Mouse (Mus musculus) intestine, embryonic 14.5 days (tissue): ENCODE data around the gene Pah. TPM values are rescaled to one million over a fixed set of nuclear protein-coding genes. Genes with fewer than 3 reads are reported as not detected.

Experiments
- ATAC-seq: fragments of 200-750 bp; cut with Nextera tagmentation; replicated peaks from 2 replicates; pipeline ENCODE4 v1.8.0; 2017; ENCODE audit warnings: low read depth, moderate number of reproducible peaks, moderate TSS enrichment, moderate library complexity; ENCODE audit not compliant: low FRiP score, low TSS enrichment
- DNase-seq: peaks from one replicate; pipeline ENCODE4 v3.0.0-alpha.2; 2018; ENCODE audit warnings: low spot score
- H3K27ac ChIP-seq: fragments of 300-500 bp; sonication (generic); 2 replicates; pipeline ENCODE4 v1.5.1; 2014; ENCODE audit warnings: low read depth, mild to moderate bottlenecking, control low read depth
- H3K27me3 ChIP-seq: fragments of 300-500 bp; sonication (generic); replicated peaks from 2 replicates; pipeline ENCODE4 v1.6.1; 2014; ENCODE audit warnings: low read length, control low read depth; ENCODE audit not compliant: control insufficient read depth, insufficient read depth
- H3K36me3 ChIP-seq: fragments of 300-500 bp; sonication (generic); 2 replicates; pipeline ENCODE4 v1.6.1; 2014; ENCODE audit warnings: low read length, control low read depth; ENCODE audit not compliant: control insufficient read depth, insufficient read depth
- H3K4me1 ChIP-seq: fragments of 300-500 bp; sonication (generic); replicated peaks from 2 replicates; pipeline ENCODE4 v1.6.1; 2014; ENCODE audit warnings: low read length, control low read depth, mixed read lengths; ENCODE audit not compliant: control insufficient read depth, insufficient read depth
- H3K4me2 ChIP-seq: fragments of 300-500 bp; sonication (generic); 2 replicates; pipeline ENCODE4 v1.6.1; 2014; ENCODE audit warnings: low read length
- H3K4me3 ChIP-seq: fragments of 300-500 bp; sonication (generic); 2 replicates; pipeline ENCODE4 v1.5.1; 2014; ENCODE audit warnings: low read depth, low read length, control low read depth, mixed read lengths
- H3K9ac ChIP-seq: fragments of 300-500 bp; sonication (generic); 2 replicates; pipeline ENCODE4 v1.6.1; 2014; ENCODE audit warnings: mild to moderate bottlenecking, low read length
- H3K9me3 ChIP-seq: fragments of 300-500 bp; sonication (generic); 2 replicates; pipeline ENCODE4 v1.6.1; 2016; ENCODE audit warnings: low read length, control low read depth; ENCODE audit not compliant: control insufficient read depth
- WGBS: fragments of 180-500 bp; shearing (Covaris S2); extraction: QIAGEN DNeasy Blood & Tissue Kit; methylation state at CpG from one replicate; pipeline ENCODE4 v1.1.7; 2014; 5-methylcytosine and 5-hydroxymethylcytosine counted together
- polyA plus RNA-seq: library from polyadenylated mRNA; unstranded; fragments of >200 nt; fragmentation: Nextera tagmentation; extraction: Ambion mirVana; gene quantifications from 2 replicates; pipeline ENCODE4 v1.2.1, GENCODE M21; 2014

The Pah gene
- polyA plus RNA-seq, 1 experiment from 2014 or later: 0.87 TPM

DNA sequence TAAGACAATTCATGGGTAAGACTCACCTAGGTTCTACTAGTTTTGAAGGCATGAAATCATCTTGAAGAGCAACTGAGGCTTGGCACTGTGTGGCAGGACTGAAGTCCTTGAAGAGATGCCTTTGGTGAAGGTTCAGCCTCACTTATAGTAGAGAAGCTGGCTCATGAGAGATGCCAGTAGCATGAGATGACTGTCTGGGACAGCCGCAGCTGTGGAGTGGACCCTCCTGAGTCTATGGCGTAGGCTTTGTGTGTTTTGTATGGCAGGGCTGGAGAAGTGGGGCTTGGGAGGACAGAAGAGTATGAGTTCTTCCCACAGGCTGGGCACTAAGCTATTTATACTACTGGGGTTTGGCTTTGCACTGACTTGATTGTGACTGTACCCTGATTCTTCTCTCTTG is 24.5 kb upstream of the Pah start:
- 92% methylated on average over 2 of the region's 2 CpGs for WGBS
- peaks cover 4% of the 10 kb centered on the region; the same call in 1 of the 2 replicates for H3K9me3 ChIP-seq
- no peak overlapping the region for H3K4me3 ChIP-seq
- H3K27me3 ChIP-seq: peaks cover 92% of the 10 kb centered on the region
- H3K27ac ChIP-seq: no peak overlapping the region
- ATAC-seq: no peak
- no peak overlapping the region for H3K9ac ChIP-seq
- no peak overlapping the region for H3K4me2 ChIP-seq
- H3K4me1 ChIP-seq: peaks cover 9% of the 10 kb centered on the region; the same call in 1 of the 2 replicates
- no peaks in the 10 kb centered on the region for H3K36me3 ChIP-seq
- no peak for DNase-seq

DNA sequence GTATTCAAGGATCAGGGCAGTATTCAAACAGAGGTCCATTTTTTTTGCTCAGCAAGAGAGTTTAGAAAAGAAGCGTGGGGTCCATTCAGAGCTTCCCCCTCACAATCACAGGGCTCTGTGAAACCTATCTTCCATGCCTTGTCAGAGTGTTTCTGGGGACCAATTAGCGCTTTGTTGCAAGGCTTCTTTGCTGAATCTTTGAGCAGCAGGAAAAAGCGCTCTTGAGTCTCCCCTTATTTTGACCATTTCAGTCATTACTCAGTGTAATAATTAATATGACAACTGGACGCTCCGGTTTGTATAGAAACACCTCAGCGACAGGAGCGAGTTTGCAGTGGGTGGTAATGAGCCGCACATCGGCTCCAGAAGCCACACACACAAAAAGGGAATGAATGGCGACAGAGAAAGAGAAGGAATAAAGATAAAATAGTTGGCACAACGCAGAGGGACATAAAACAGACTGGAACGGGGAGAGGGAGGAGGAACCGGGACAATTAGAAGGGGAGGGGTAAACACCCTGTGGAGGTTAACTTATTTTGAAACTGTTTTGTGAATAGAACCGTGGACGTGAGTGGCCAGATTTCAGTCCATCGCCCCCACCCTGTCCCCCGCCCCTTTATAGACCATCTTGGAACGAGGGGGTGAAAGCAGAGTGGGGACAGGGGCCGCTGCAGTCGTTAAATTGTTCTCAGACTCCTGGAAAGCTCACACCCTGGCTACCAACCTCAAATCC is 20.5 kb upstream of the Pah start:
- DNase-seq (no peak), ATAC-seq (no peak)
- H3K4me1 ChIP-seq: no peaks in the 10 kb centered on the region
- peaks cover 71% of the 10 kb centered on the region for H3K27me3 ChIP-seq
- no peak overlapping the region for H3K4me3 ChIP-seq
- no peak overlapping the region for H3K27ac ChIP-seq
- 20% methylated on average over 20 of the region's 20 CpGs for WGBS
- no peak overlapping the region for H3K4me2 ChIP-seq
- no peak overlapping the region for H3K9ac ChIP-seq
- no peaks in the 10 kb centered on the region for H3K36me3 ChIP-seq
- peaks cover 1% of the 10 kb centered on the region; the same call in 1 of the 2 replicates for H3K9me3 ChIP-seq

GRCm38 (mm10) chr10:87501659-87502042 is 19.9 kb upstream of the Pah start:
- Histone ChIP-seq H3K27me3 (peaks cover 67% of the 10 kb centered on the region), H3K9me3 (no peaks in the 10 kb centered on the region), H3K27ac (no peak overlapping the region), H3K4me3 (no peak overlapping the region), H3K4me1 (no peaks in the 10 kb centered on the region), H3K4me2 (no peak overlapping the region), H3K36me3 (no peaks in the 10 kb centered on the region), H3K9ac (no peak overlapping the region)
- 9% methylated on average over 7 of the region's 7 CpGs for WGBS
- no peak for DNase-seq
- ATAC-seq: no peak

- Histone ChIP-seq H3K36me3 (no peaks in the 10 kb centered on the region), H3K4me3 (no peak overlapping the region), H3K4me2 (no peak overlapping the region), H3K27ac (no peak overlapping the region), H3K9ac (no peak overlapping the region), H3K27me3 (peaks cover 61% of the 10 kb centered on the region), H3K9me3 (no peaks in the 10 kb centered on the region), H3K4me1 (no peaks in the 10 kb centered on the region)
- ATAC-seq (no peak), DNase-seq (no peak)
- WGBS: 28% methylated on average over 5 of the region's 5 CpGs
Measured at GRCm38 (mm10) chr10:87502283-87502682, 19.3 kb upstream of the Pah start.

DNA sequence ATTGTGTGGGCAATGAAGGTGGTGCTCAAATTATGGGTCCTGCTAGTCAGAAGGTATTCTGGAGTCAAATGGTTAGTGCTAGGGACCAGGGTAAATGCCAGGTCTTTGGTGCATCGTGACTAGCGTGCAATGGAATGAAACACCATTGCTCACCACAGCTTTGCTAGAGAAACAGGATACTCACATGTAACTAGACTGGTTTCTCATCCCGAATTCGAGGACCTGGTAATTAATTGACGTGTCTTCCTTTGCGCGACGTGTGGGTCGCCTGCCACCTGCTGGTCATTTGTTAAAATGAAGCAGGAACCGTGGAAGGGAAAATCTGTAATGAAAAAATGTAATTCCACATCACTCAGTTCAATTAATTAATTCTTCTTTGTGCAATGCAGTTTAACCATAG is 17.6 kb upstream of the Pah start:
- Histone ChIP-seq H3K27me3 (peaks cover 45% of the 10 kb centered on the region), H3K4me2 (no peak overlapping the region), H3K27ac (no peak overlapping the region), H3K4me1 (no peaks in the 10 kb centered on the region), H3K36me3 (no peaks in the 10 kb centered on the region), H3K9ac (no peak overlapping the region), H3K9me3 (no peaks in the 10 kb centered on the region), H3K4me3 (no peak overlapping the region)
- ATAC-seq: no peak
- peak; percentile 70 for DNase-seq
- 1% methylated on average over 10 of the region's 10 CpGs for WGBS

DNA sequence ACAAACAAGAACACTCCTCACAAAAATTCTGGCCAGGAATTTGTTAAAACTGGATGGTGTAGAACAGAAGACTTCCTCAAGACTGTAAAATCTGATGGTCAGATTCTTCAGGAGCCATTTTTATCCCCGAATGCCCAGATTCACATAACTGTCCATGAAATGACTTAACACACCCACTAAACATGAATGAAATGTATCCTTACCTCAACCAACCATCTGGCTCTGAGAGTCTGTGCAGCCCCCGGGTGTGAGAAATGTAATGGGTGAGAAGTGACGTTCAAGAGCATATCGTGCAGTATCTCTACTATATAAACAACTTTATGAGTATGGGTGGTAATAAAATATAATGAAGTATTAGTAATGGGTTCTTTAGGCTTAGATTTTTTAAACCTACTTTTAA is 13.0 kb upstream of the Pah start:
- DNase-seq: no peak
- Histone ChIP-seq H3K9me3 (no peaks in the 10 kb centered on the region), H3K36me3 (no peaks in the 10 kb centered on the region), H3K9ac (no peak overlapping the region), H3K4me3 (no peak overlapping the region), H3K4me2 (no peak overlapping the region), H3K27me3 (peaks cover 4% of the 10 kb centered on the region), H3K4me1 (no peaks in the 10 kb centered on the region), H3K27ac (no peak overlapping the region)
- 69% methylated on average over 4 of the region's 4 CpGs for WGBS
- ATAC-seq: no peak

- Histone ChIP-seq H3K9me3 (no peaks in the 10 kb centered on the region), H3K4me1 (no peaks in the 10 kb centered on the region), H3K4me2 (no peak overlapping the region), H3K27me3 (no peaks in the 10 kb centered on the region), H3K9ac (no peak overlapping the region), H3K36me3 (no peaks in the 10 kb centered on the region), H3K27ac (no peak overlapping the region), H3K4me3 (no peak overlapping the region)
- ATAC-seq (no peak), DNase-seq (no peak)
Measured at GRCm38 (mm10) chr10:87513052-87513451, 8.5 kb upstream of the Pah start.

DNA sequence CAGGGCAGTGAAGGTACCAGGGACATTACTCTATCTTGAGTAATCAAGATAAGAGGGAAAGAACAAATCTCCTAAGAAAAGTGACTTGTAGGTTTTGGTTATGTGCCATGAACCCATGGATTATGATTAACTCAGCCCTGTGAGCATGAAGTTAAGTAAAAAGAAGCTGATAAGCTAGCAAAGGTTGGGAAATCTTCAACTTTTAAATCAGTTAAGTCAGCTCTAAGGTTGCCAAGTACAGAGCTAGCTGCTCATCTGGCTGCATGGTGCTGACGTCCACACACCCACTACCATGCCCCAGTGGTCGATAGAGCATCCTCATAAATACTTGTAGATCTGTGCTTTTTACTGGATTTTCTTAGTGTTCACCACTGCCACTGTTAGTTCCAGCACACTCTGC is 3.0 kb upstream of the Pah start:
- Histone ChIP-seq H3K27ac (no peak overlapping the region), H3K4me2 (no peak overlapping the region), H3K4me1 (no peaks in the 10 kb centered on the region), H3K36me3 (no peaks in the 10 kb centered on the region), H3K9me3 (no peaks in the 10 kb centered on the region), H3K9ac (no peak overlapping the region), H3K4me3 (no peak overlapping the region), H3K27me3 (no peaks in the 10 kb centered on the region)
- WGBS: 60% methylated on average over 2 of the region's 2 CpGs
- ATAC-seq (no peak), DNase-seq (no peak)

DNA sequence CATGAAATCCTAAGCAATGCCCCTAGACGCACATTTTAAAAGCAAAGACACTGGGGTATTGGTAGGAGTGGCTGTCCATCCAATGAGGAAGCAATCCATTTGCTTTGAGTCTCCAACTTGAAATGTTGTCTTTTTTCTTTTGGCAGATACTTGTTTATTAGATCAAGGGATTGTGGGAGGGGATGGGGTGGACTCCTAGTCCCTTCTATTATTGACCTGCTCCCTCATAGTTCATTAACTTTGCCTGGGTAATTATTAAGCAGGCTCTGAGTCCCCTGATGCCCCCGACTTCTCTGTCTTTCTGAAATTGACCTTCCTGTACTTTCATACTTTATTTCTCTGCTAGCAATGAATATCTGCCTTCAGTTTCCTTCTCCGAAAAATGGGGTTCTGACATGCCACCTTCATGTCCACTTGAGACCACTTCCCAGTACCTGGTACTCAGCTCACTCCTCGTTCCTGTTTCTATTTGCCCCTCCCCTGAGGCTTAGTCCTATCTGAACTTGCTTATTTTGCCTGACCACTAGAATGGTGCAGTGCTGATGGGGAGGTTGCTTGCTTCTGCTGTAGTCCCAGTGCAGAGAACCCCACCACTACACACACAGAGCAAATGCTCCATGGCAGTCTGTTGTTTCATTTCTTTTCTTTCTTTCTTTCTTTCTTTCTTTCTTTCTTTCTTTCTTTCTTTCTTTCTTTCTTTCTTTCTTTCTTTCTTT is 1.0 kb upstream of the Pah start:
- H3K4me1 ChIP-seq: no peaks in the 10 kb centered on the region
- no peak overlapping the region for H3K9ac ChIP-seq
- WGBS: 65% methylated on average over 4 of the region's 4 CpGs
- H3K9me3 ChIP-seq: no peaks in the 10 kb centered on the region
- ATAC-seq: no peak
- H3K4me2 ChIP-seq: no peak overlapping the region
- DNase-seq: peak; percentile 9
- H3K27ac ChIP-seq: no peak overlapping the region
- no peaks in the 10 kb centered on the region for H3K27me3 ChIP-seq
- H3K36me3 ChIP-seq: no peaks in the 10 kb centered on the region
- H3K4me3 ChIP-seq: no peak overlapping the region
